ENCODE assay signal across 25 mouse cellular contexts in genomic region chr1:27798993-27799392, GRCm38 (mm10).
DNase-seq lines count a peak whose midpoint lies in the region; ATAC-seq lines count a peak whose summit lies in the region.
"Had no signal": no experiment of that assay in that cellular context is flagged by ENCODE, and none has a peak within 500 bp of the region (broad histone marks: within the 10 kb centered on the region; RNA-seq: fewer than 3 reads in every experiment).

No protein-coding gene starts in this region.

- H3K27ac ChIP-seq in embryonic facial prominence, embryonic 14.5 days (replicated peaks; ENCODE audit: low read depth, low read length) = no peak overlapping the region
- no peak overlapping the region for H3K27ac ChIP-seq in embryonic facial prominence, embryonic 10.5 days (replicated peaks)
- no peak overlapping the region for H3K27ac ChIP-seq in lung, embryonic 15.5 days
- H3K27ac ChIP-seq: embryonic facial prominence, embryonic 15.5 days; gastrocnemius, adult 2 months; hindbrain, embryonic 12.5 days; hindbrain, embryonic 15.5 days had no signal

- H3K27me3 ChIP-seq in embryonic facial prominence, embryonic 14.5 days (replicated peaks; ENCODE audit: control insufficient read depth, insufficient read depth, low read length) = no peaks in the 10 kb centered on the region
- H3K27me3 ChIP-seq in embryonic facial prominence, embryonic 10.5 days (replicated peaks; ENCODE audit: low read depth, poor library complexity, severe bottlenecking) = no peaks in the 10 kb centered on the region
- no peaks in the 10 kb centered on the region for H3K27me3 ChIP-seq in lung, embryonic 15.5 days
- H3K27me3 ChIP-seq: embryonic facial prominence, embryonic 15.5 days; hindbrain, embryonic 12.5 days; hindbrain, embryonic 15.5 days had no signal

- H3K4me2 ChIP-seq in embryonic facial prominence, embryonic 14.5 days (ENCODE audit: low read depth, low read length) = no peak overlapping the region
- H3K4me2 ChIP-seq in lung, embryonic 15.5 days = no peak overlapping the region
- H3K4me2 ChIP-seq: embryonic facial prominence, embryonic 15.5 days; heart, embryonic 11.5 days; hindbrain, embryonic 12.5 days; hindbrain, embryonic 15.5 days had no signal

- H3K9me3 ChIP-seq in embryonic facial prominence, embryonic 14.5 days (ENCODE audit: control insufficient read depth, low read length) = no peaks in the 10 kb centered on the region
- H3K9me3 ChIP-seq in embryonic facial prominence, embryonic 10.5 days = no peaks in the 10 kb centered on the region
- no peaks in the 10 kb centered on the region for H3K9me3 ChIP-seq in lung, embryonic 15.5 days
- H3K9me3 ChIP-seq: embryonic facial prominence, embryonic 15.5 days; hindbrain, embryonic 12.5 days; hindbrain, embryonic 15.5 days had no signal

- WGBS in embryonic facial prominence, embryonic 14.5 days = 64% methylated on average over 3 of the region's 3 CpGs
- 90% methylated on average over 3 of the region's 3 CpGs for WGBS in embryonic facial prominence, embryonic 10.5 days
- 45% methylated on average over 3 of the region's 3 CpGs for WGBS in lung, embryonic 15.5 days

- peak; percentile 13 for DNase-seq in embryonic facial prominence, embryonic 14.5 days (ENCODE audit: low spot score)
- no peak for DNase-seq in embryonic facial prominence, embryonic 10.5 days (ENCODE audit: low spot score)
- peak; percentile 6 for DNase-seq in kidney, postnatal 14 days
- DNase-seq in kidney, postnatal 36 days = no peak
- no peak for DNase-seq in lung, postnatal 4 days
- peak; percentile 0 for DNase-seq in brain, adult 2 months (ENCODE audit: low read depth, low spot score)
- no peak for DNase-seq in spleen, postnatal 4 days (ENCODE audit: low spot score in 2 of 2)
- DNase-seq: adrenal gland, adult 8-10 months; adrenal gland, postnatal 25 days; cerebellum, adult 11 months; cerebellum, adult 8-10 months; cerebellum, postnatal 10 days; cerebellum, postnatal 36 days; embryo, embryonic 11 days; forebrain, postnatal 0 days; gastrocnemius, adult 2 months; gastrocnemius, postnatal 14 days; heart, adult 11 months had no signal

- no peak for ATAC-seq in embryonic facial prominence, embryonic 14.5 days (ENCODE audit: low read depth)
- peak; percentile 62; the same call in 1 of the 2 replicates for ATAC-seq in lung, embryonic 15.5 days (ENCODE audit: borderline replicate concordance, extremely low read depth, low FRiP score, low TSS enrichment)
- ATAC-seq: activated CD4-positive, CD25-positive, alpha-beta regulatory T cell, adult 4 months; forebrain, embryonic 14.5 days; forebrain, postnatal 0 days had no signal

- H3K4me1 ChIP-seq in embryonic facial prominence, embryonic 14.5 days (ENCODE audit: control insufficient read depth, insufficient read depth, low read length) = no peaks in the 10 kb centered on the region
- H3K4me1 ChIP-seq in embryonic facial prominence, embryonic 10.5 days = no peaks in the 10 kb centered on the region
- H3K4me1 ChIP-seq in lung, embryonic 15.5 days = no peaks in the 10 kb centered on the region
- H3K4me1 ChIP-seq: embryonic facial prominence, embryonic 15.5 days; hindbrain, embryonic 12.5 days; hindbrain, embryonic 15.5 days had no signal

- no peak overlapping the region for H3K9ac ChIP-seq in embryonic facial prominence, embryonic 14.5 days (ENCODE audit: low read depth, low read length)
- H3K9ac ChIP-seq in lung, embryonic 15.5 days = no peak overlapping the region
- H3K9ac ChIP-seq: embryonic facial prominence, embryonic 15.5 days; forebrain, postnatal 0 days; hindbrain, embryonic 12.5 days; hindbrain, embryonic 15.5 days had no signal

- H3K4me3 ChIP-seq in embryonic facial prominence, embryonic 14.5 days (ENCODE audit: low read depth, low read length) = no peak overlapping the region
- no peak overlapping the region for H3K4me3 ChIP-seq in embryonic facial prominence, embryonic 10.5 days
- H3K4me3 ChIP-seq in lung, embryonic 15.5 days = no peak overlapping the region
- H3K4me3 ChIP-seq: embryonic facial prominence, embryonic 15.5 days; gastrocnemius, adult 2 months; hindbrain, embryonic 12.5 days; hindbrain, embryonic 15.5 days had no signal

- no peaks in the 10 kb centered on the region for H3K36me3 ChIP-seq in embryonic facial prominence, embryonic 14.5 days (ENCODE audit: control insufficient read depth, insufficient read depth, low read length)
- H3K36me3 ChIP-seq in embryonic facial prominence, embryonic 10.5 days (replicated peaks) = no peaks in the 10 kb centered on the region
- no peaks in the 10 kb centered on the region for H3K36me3 ChIP-seq in lung, embryonic 15.5 days
- H3K36me3 ChIP-seq: embryonic facial prominence, embryonic 15.5 days; hindbrain, embryonic 12.5 days; hindbrain, embryonic 15.5 days had no signal

Comparison
In these comparisons a context has a peak if more than half of its experiments do, and no peak if none do; other contexts are left out.
1. DNase-seq: peak in embryonic facial prominence, embryonic 14.5 days (single experiment), kidney, postnatal 14 days (single experiment) and brain, adult 2 months (single experiment); none in embryonic facial prominence, embryonic 10.5 days (single experiment), kidney, postnatal 36 days (0 of 2), lung, postnatal 4 days (0 of 2) and spleen, postnatal 4 days (0 of 2).